Mouse (Mus musculus) adrenal gland, adult 2 months (tissue): ENCODE measurements at regions not wholly inside any gene's neighbourhood (a gene's known extent, or its start where the extent isn't known, plus 50 kb on each side); places are given as distances from the start of the nearest gene placed in this dataset.
A peak's percentile ranks its signal among the peaks of the same experiment; 100 is the strongest.

Source experiments
- DNase-seq: peaks from one replicate; pipeline ENCODE4 v3.0.0; 2021

GRCm38 (mm10) chr3:136611682-136612081 lies 58.2 kb upstream of the Ppp3ca start:
- DNase-seq, result no peak

GRCm38 (mm10) chr3:136610556-136610924 lies 59.4 kb upstream of the Ppp3ca start:
- no peak for DNase-seq

- peak; percentile 32 for DNase-seq
Measured at GRCm38 (mm10) chr3:136609855-136610555, 59.9 kb upstream of the Ppp3ca start.

GRCm38 (mm10) chr3:136601706-136602105 lies 68.2 kb upstream of the Ppp3ca start:
- no peak for DNase-seq

- no peak for DNase-seq
Measured at GRCm38 (mm10) chr3:136583937-136584336, 86.0 kb upstream of the Ppp3ca start.

- DNase-seq, result no peak
Measured at GRCm38 (mm10) chr3:136578016-136578415, 91.9 kb upstream of the Ppp3ca start.

GRCm38 (mm10) chr3:136570517-136570916 lies 99.4 kb upstream of the Ppp3ca start:
- no peak for DNase-seq

- no peak for DNase-seq
Measured at GRCm38 (mm10) chr3:136556488-136556887, 113.4 kb upstream of the Ppp3ca start.

GRCm38 (mm10) chr3:136549471-136549870 lies 120.5 kb upstream of the Ppp3ca start:
- DNase-seq, result no peak

- DNase-seq, result no peak
Measured at GRCm38 (mm10) chr3:136531604-136532003, 138.3 kb upstream of the Ppp3ca start.

GRCm38 (mm10) chr3:136508575-136508974 lies 161.3 kb upstream of the Ppp3ca start:
- no peak for DNase-seq

- DNase-seq, result no peak
Measured at GRCm38 (mm10) chr3:136507070-136507469, 162.9 kb upstream of the Ppp3ca start.

- DNase-seq, result no peak
Measured at GRCm38 (mm10) chr3:136494831-136495230, 169.0 kb upstream of the Bank1 start.

GRCm38 (mm10) chr3:136491683-136492082 lies 165.8 kb upstream of the Bank1 start:
- no peak for DNase-seq

GRCm38 (mm10) chr3:136471693-136472092 lies 145.8 kb upstream of the Bank1 start:
- DNase-seq, result no peak

- no peak for DNase-seq
Measured at GRCm38 (mm10) chr3:136462747-136463146, 136.9 kb upstream of the Bank1 start.

GRCm38 (mm10) chr3:136456471-136457117 lies 130.7 kb upstream of the Bank1 start:
- no peak for DNase-seq

- no peak for DNase-seq
Measured at GRCm38 (mm10) chr3:136455651-136456470, 130.0 kb upstream of the Bank1 start.

GRCm38 (mm10) chr3:136454967-136455366 lies 129.1 kb upstream of the Bank1 start:
- no peak for DNase-seq

- DNase-seq, result no peak
Measured at GRCm38 (mm10) chr3:136450986-136451774, 125.3 kb upstream of the Bank1 start.

GRCm38 (mm10) chr3:136450361-136450895 lies 124.6 kb upstream of the Bank1 start:
- DNase-seq, result no peak

GRCm38 (mm10) chr3:136449364-136449763 lies 123.5 kb upstream of the Bank1 start:
- DNase-seq, result no peak
